Mouse (Mus musculus) limb, embryonic 13.5 days (tissue): ENCODE results near the gene Smarcal1. TPM values are rescaled to one million over a fixed set of nuclear protein-coding genes. Genes with fewer than 3 reads are reported as not detected.

Source experiments
- ATAC-seq: fragments of 200-750 bp; cut with Nextera tagmentation; 2 replicates; pipeline ENCODE4 v1.8.0; 2017; ENCODE audit warnings: low read depth, moderate number of reproducible peaks, moderate TSS enrichment; ENCODE audit not compliant: low FRiP score
- H3K27ac ChIP-seq: fragments of 300-500 bp; sonication (generic); 2 replicates; pipeline ENCODE4 v1.5.1; 2015; ENCODE audit warnings: inconsistent platforms, mild to moderate bottlenecking, moderate library complexity
- H3K27me3 ChIP-seq: fragments of 300-500 bp; sonication (generic); 2 replicates; pipeline ENCODE4 v1.6.1; 2015; ENCODE audit warnings: mild to moderate bottlenecking, inconsistent platforms
- H3K36me3 ChIP-seq: fragments of 300-500 bp; sonication (generic); 2 replicates; pipeline ENCODE4 v1.6.1; 2015; ENCODE audit warnings: inconsistent platforms, mild to moderate bottlenecking, moderate library complexity
- H3K4me1 ChIP-seq: fragments of 300-500 bp; sonication (generic); 2 replicates; pipeline ENCODE4 v1.6.1; 2015; ENCODE audit warnings: inconsistent platforms
- H3K4me2 ChIP-seq: fragments of 300-500 bp; sonication (generic); replicated peaks from 2 replicates; pipeline ENCODE4 v1.6.1; 2015; ENCODE audit warnings: inconsistent platforms, mild to moderate bottlenecking, moderate library complexity
- H3K4me3 ChIP-seq: fragments of 300-500 bp; sonication (generic); 2 replicates; pipeline ENCODE4 v1.5.1; 2015; ENCODE audit warnings: moderate library complexity, mild to moderate bottlenecking, inconsistent platforms
- H3K9ac ChIP-seq: fragments of 300-500 bp; sonication (generic); 2 replicates; pipeline ENCODE4 v1.6.1; 2015; ENCODE audit warnings: mild to moderate bottlenecking, inconsistent platforms
- H3K9me3 ChIP-seq: fragments of 300-500 bp; sonication (generic); 2 replicates; pipeline ENCODE4 v1.6.1; 2016; ENCODE audit warnings: inconsistent platforms
- WGBS: fragments of 180-500 bp; shearing (Covaris S2); methylation state at CpG from one replicate; pipeline ENCODE4 v1.1.7; 2015; 5-methylcytosine and 5-hydroxymethylcytosine counted together
- polyA plus RNA-seq: library from polyadenylated mRNA; unstranded; fragments of >200 nt; fragmentation: Nextera tagmentation; extraction: Ambion mirVana; gene quantifications from 2 replicates; pipeline ENCODE4 v1.2.1, GENCODE M21; 2015

Gene Smarcal1
- 24.9 and 26.7 TPM in 2 replicates for polyA plus RNA-seq

GRCm38 (mm10) chr1:72582947-72583731, at the start of gene Smarcal1:
TSS of gene Smarcal1 (plus strand) at chr1:72583251.
- Histone ChIP-seq H3K4me3 (peak within 1 kb of the TSS; percentile 75), H3K27me3 (0 out of 2 replicates have a peak, but pooled peaks cover 6% of the 10 kb centered on the region), H3K4me1 (peaks cover 20% of the 10 kb centered on the region), H3K36me3 (peaks cover 27% of the 10 kb centered on the region), H3K9me3 (no peaks in the 10 kb centered on the region), H3K27ac (peak within 1 kb of the TSS; percentile 88), H3K9ac (peak within 1 kb of the TSS; percentile 75), H3K4me2 (peak within 1 kb of the TSS; percentile 74)
- 1% methylated on average over 25 of the region's 25 CpGs for WGBS
- ATAC-seq, result peak; percentile 100

- H3K9ac ChIP-seq, result no peak overlapping the region
- H3K36me3 ChIP-seq, result no peaks in the 10 kb centered on the region
- peaks cover 14% of the 10 kb centered on the region for H3K4me1 ChIP-seq
- no peak for ATAC-seq
- H3K27me3 ChIP-seq, result peaks cover 65% of the 10 kb centered on the region
- H3K9me3 ChIP-seq, result no peaks in the 10 kb centered on the region
- H3K4me3 ChIP-seq, result no peak overlapping the region
- no peak overlapping the region for H3K27ac ChIP-seq
- no peak overlapping the region for H3K4me2 ChIP-seq
Measured at GRCm38 (mm10) chr1:72533439-72533838, 49.6 kb upstream of the Smarcal1 start.

- peak overlapping the region; percentile 36 for H3K4me3 ChIP-seq
Measured at GRCm38 (mm10) chr1:72535725-72536571, 47.1 kb upstream of the Smarcal1 start.

GRCm38 (mm10) chr1:72536611-72537351, 46.3 kb upstream of the Smarcal1 start, which contains the start of gene March4:
TSS of gene March4 (minus strand) at chr1:72536930.
- Histone ChIP-seq H3K4me1 (peaks cover 14% of the 10 kb centered on the region), H3K4me2 (peak within 1 kb of the TSS; percentile 66), H3K4me3 (peak within 1 kb of the TSS; percentile 36), H3K36me3 (no peaks in the 10 kb centered on the region), H3K27me3 (peaks cover 53% of the 10 kb centered on the region), H3K27ac (no peak within 1 kb of the TSS), H3K9ac (no peak within 1 kb of the TSS), H3K9me3 (no peaks in the 10 kb centered on the region)
- under 1% methylated on average over 41 of the region's 41 CpGs for WGBS
- ATAC-seq, result peak; percentile 90

More at GRCm38 (mm10) chr1:72535725-72536571, 47.1 kb upstream of the Smarcal1 start:
- Histone ChIP-seq H3K36me3 (no peaks in the 10 kb centered on the region), H3K9ac (no peak overlapping the region), H3K27me3 (peaks cover 60% of the 10 kb centered on the region), H3K27ac (no peak overlapping the region), H3K4me2 (peak overlapping the region; percentile 66), H3K4me1 (peaks cover 14% of the 10 kb centered on the region), H3K9me3 (no peaks in the 10 kb centered on the region)
- 0 out of 2 replicates have a peak, but pooled peaks have one; percentile 21 for ATAC-seq
- 3% methylated on average over 36 of the region's 36 CpGs for WGBS

GRCm38 (mm10) chr1:72538266-72538665, 44.8 kb upstream of the Smarcal1 start:
- Histone ChIP-seq H3K27ac (no peak overlapping the region), H3K4me2 (no peak overlapping the region), H3K4me3 (no peak overlapping the region), H3K36me3 (no peaks in the 10 kb centered on the region), H3K27me3 (peaks cover 48% of the 10 kb centered on the region), H3K4me1 (peaks cover 14% of the 10 kb centered on the region), H3K9ac (no peak overlapping the region), H3K9me3 (no peaks in the 10 kb centered on the region)
- 84% methylated on average over 5 of the region's 5 CpGs for WGBS
- no peak for ATAC-seq

- no peaks in the 10 kb centered on the region for H3K36me3 ChIP-seq
- ATAC-seq, result no peak
- H3K9me3 ChIP-seq, result no peaks in the 10 kb centered on the region
- H3K27ac ChIP-seq, result no peak overlapping the region
- H3K27me3 ChIP-seq, result no peaks in the 10 kb centered on the region
- 88% methylated on average over 2 of the region's 2 CpGs for WGBS
- no peaks in the 10 kb centered on the region for H3K4me1 ChIP-seq
- H3K4me3 ChIP-seq, result no peak overlapping the region
- no peak overlapping the region for H3K4me2 ChIP-seq
- no peak overlapping the region for H3K9ac ChIP-seq
Measured at GRCm38 (mm10) chr1:72550317-72550716, 32.7 kb upstream of the Smarcal1 start.

- no peak overlapping the region for H3K4me2 ChIP-seq
- H3K4me1 ChIP-seq, result no peaks in the 10 kb centered on the region
- 82% methylated on average over 3 of the region's 3 CpGs for WGBS
- no peaks in the 10 kb centered on the region for H3K27me3 ChIP-seq
- no peak overlapping the region for H3K27ac ChIP-seq
- H3K36me3 ChIP-seq, result no peaks in the 10 kb centered on the region
- no peaks in the 10 kb centered on the region for H3K9me3 ChIP-seq
- no peak overlapping the region for H3K9ac ChIP-seq
- ATAC-seq, result no peak
- no peak overlapping the region for H3K4me3 ChIP-seq
Measured at GRCm38 (mm10) chr1:72556471-72556870, 26.6 kb upstream of the Smarcal1 start.

- ATAC-seq, result no peak
Measured at GRCm38 (mm10) chr1:72558625-72559024, 24.4 kb upstream of the Smarcal1 start.

GRCm38 (mm10) chr1:72564334-72564962, 18.6 kb upstream of the Smarcal1 start:
- Histone ChIP-seq H3K9me3 (no peaks in the 10 kb centered on the region), H3K4me2 (no peak overlapping the region), H3K27me3 (no peaks in the 10 kb centered on the region), H3K4me3 (no peak overlapping the region), H3K27ac (no peak overlapping the region), H3K4me1 (no peaks in the 10 kb centered on the region), H3K36me3 (no peaks in the 10 kb centered on the region), H3K9ac (no peak overlapping the region)
- ATAC-seq, result no peak
- 77% methylated on average over 6 of the region's 6 CpGs for WGBS

More at GRCm38 (mm10) chr1:72558625-72559024, 24.4 kb upstream of the Smarcal1 start:
- Histone ChIP-seq H3K36me3 (no peaks in the 10 kb centered on the region), H3K27me3 (no peaks in the 10 kb centered on the region), H3K9me3 (no peaks in the 10 kb centered on the region), H3K27ac (no peak overlapping the region), H3K4me1 (no peaks in the 10 kb centered on the region), H3K4me2 (no peak overlapping the region), H3K9ac (no peak overlapping the region), H3K4me3 (no peak overlapping the region)
- WGBS, result 72% methylated on average over 2 of the region's 2 CpGs

GRCm38 (mm10) chr1:72567056-72567455, 16.0 kb upstream of the Smarcal1 start:
- no peak overlapping the region for H3K9ac ChIP-seq
- no peak for ATAC-seq
- no peak overlapping the region for H3K27ac ChIP-seq
- H3K4me3 ChIP-seq, result peak overlapping the region; percentile 21; the same call in 1 of the 2 replicates
- H3K36me3 ChIP-seq, result no peaks in the 10 kb centered on the region
- no peaks in the 10 kb centered on the region for H3K9me3 ChIP-seq
- H3K4me2 ChIP-seq, result peak overlapping the region; percentile 41; the same call in 1 of the 2 replicates
- no peaks in the 10 kb centered on the region for H3K27me3 ChIP-seq
- no peaks in the 10 kb centered on the region for H3K4me1 ChIP-seq
- 24% methylated on average over 9 of the region's 9 CpGs for WGBS

GRCm38 (mm10) chr1:72568725-72569124, 14.3 kb upstream of the Smarcal1 start:
- Histone ChIP-seq H3K4me2 (no peak overlapping the region), H3K9ac (no peak overlapping the region), H3K36me3 (no peaks in the 10 kb centered on the region), H3K27ac (no peak overlapping the region), H3K27me3 (no peaks in the 10 kb centered on the region), H3K9me3 (no peaks in the 10 kb centered on the region), H3K4me3 (no peak overlapping the region), H3K4me1 (no peaks in the 10 kb centered on the region)
- 95% methylated on average over 8 of the region's 8 CpGs for WGBS
- no peak for ATAC-seq
